Mouse (Mus musculus): Measurements from ENCODE around the gene Madd. TPM values are rescaled to one million over a fixed set of nuclear protein-coding genes. Genes with fewer than 3 reads are reported as not detected.

Madd gene
- polyA plus RNA-seq, 1 experiment = not detected

DNA sequence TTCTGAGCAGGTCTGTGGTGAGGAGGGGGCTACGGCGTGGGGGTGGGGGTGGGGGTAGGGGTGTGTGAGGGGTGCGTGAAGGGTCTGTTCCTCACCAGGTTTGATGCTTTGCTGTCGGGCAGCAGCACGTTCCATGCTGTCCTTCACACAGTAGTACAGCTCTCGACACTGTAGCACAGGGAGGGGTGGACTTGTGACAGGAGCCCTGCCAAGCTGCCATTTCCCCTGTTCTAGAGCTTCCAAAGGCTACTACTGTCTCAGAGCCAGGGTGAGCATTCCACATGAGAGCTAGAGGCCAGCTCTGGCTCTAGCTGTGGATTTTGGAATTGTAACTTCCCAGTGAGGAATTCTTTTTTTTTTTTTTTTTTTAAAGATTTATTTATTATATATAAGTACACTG, 40.7 kb downstream of the Madd start:
- Histone ChIP-seq H3K4me3 (ENCODE audit: insufficient read depth, low read depth, low read length) (no peak overlapping the region), H3K27ac (ENCODE audit: insufficient read depth, low read depth, low read length) (no peak overlapping the region), H3K4me1 (ENCODE audit: control insufficient read depth, insufficient read depth, low read length) (no peaks in the 10 kb centered on the region)
- TF ChIP-seq POLR2A (IDR thresholded peaks at IDR 0.05; ENCODE audit: insufficient read depth, low read depth, low read length) = no peak
- no peak for TF ChIP-seq CTCF (IDR thresholded peaks at IDR 0.05; ENCODE audit: insufficient read depth, low read depth, low read length)
- WGBS = 90% methylated on average over 6 of the region's 6 CpGs

DNA sequence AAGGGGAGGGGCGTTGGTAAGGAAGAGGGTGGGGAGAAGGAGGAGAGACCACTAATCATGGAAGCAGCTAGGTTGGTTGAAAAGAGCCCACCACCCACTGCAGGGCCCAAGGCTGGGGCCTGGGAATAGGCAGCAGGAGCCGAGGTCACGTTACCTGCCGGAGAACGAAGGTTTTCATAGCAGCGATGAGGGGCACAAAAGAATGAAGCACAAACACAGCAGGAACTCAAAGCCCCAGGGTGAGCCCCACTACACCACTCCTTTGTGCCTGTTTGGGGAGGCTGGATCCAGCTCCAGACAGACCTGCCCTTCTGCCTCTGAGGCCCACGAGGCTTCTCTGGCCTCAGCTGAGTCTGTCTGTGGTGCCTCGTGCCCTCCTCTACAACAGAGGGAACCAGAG, 43.9 kb downstream of the Madd start:
- H3K27ac ChIP-seq (ENCODE audit: insufficient read depth, low read depth, low read length) = no peak overlapping the region
- TF ChIP-seq POLR2A (IDR thresholded peaks at IDR 0.05; ENCODE audit: insufficient read depth, low read depth, low read length) (no peak), CTCF (IDR thresholded peaks at IDR 0.05; ENCODE audit: insufficient read depth, low read depth, low read length) (no peak)
- WGBS = 59% methylated on average over 8 of the region's 8 CpGs
- no peak overlapping the region for H3K4me3 ChIP-seq (ENCODE audit: insufficient read depth, low read depth, low read length)
- H3K4me1 ChIP-seq (ENCODE audit: control insufficient read depth, insufficient read depth, low read length) = no peaks in the 10 kb centered on the region

DNA sequence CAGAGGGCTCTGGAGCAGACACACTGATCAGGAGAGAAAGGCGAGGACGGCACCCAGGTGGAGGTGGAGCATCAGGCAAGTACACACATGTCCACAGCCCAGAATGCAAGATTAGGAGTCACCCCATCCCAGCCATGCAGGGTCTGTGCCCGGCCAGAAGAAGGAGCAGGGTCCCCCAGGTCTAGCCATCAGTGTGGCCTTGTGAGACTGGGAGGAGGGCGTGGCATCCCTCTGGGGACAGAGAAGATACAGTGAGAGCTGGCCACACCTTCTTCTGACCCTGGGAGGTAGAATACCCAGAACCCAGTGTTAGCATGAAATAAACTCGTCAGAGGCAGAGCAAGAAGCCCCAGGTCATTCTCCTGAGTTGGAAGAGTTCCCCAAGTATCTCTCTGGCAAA, 44.3 kb downstream of the Madd start:
- no peaks in the 10 kb centered on the region for H3K4me1 ChIP-seq (ENCODE audit: control insufficient read depth, insufficient read depth, low read length)
- WGBS = 73% methylated on average over 5 of the region's 5 CpGs
- H3K27ac ChIP-seq (ENCODE audit: insufficient read depth, low read depth, low read length) = no peak overlapping the region
- TF ChIP-seq POLR2A (IDR thresholded peaks at IDR 0.05; ENCODE audit: insufficient read depth, low read depth, low read length) (no peak), CTCF (IDR thresholded peaks at IDR 0.05; ENCODE audit: insufficient read depth, low read depth, low read length) (no peak)
- H3K4me3 ChIP-seq (ENCODE audit: insufficient read depth, low read depth, low read length) = no peak overlapping the region

GRCm38 (mm10) chr2:91137481-91137880, 46.2 kb downstream of the Madd start:
- H3K4me1 ChIP-seq (ENCODE audit: control insufficient read depth, insufficient read depth, low read length) = no peaks in the 10 kb centered on the region
- TF ChIP-seq CTCF (IDR thresholded peaks at IDR 0.05; ENCODE audit: insufficient read depth, low read depth, low read length) = no peak
- no peak for TF ChIP-seq POLR2A (IDR thresholded peaks at IDR 0.05; ENCODE audit: insufficient read depth, low read depth, low read length)
- WGBS = 84% methylated on average over 6 of the region's 6 CpGs
- H3K27ac ChIP-seq (ENCODE audit: insufficient read depth, low read depth, low read length) = no peak overlapping the region
- no peak overlapping the region for H3K4me3 ChIP-seq (ENCODE audit: insufficient read depth, low read depth, low read length)

- Histone ChIP-seq H3K4me3 (ENCODE audit: insufficient read depth, low read depth, low read length) (no peak overlapping the region), H3K27ac (ENCODE audit: insufficient read depth, low read depth, low read length) (no peak overlapping the region), H3K4me1 (ENCODE audit: control insufficient read depth, insufficient read depth, low read length) (no peaks in the 10 kb centered on the region)
- whole genome bisulfite sequencing = 73% methylated on average over 11 of the region's 11 CpGs
- TF ChIP-seq POLR2A (IDR thresholded peaks at IDR 0.05; ENCODE audit: insufficient read depth, low read depth, low read length) (no peak), CTCF (IDR thresholded peaks at IDR 0.05; ENCODE audit: insufficient read depth, low read depth, low read length) (no peak)
Observed at GRCm38 (mm10) chr2:91136513-91137412, 46.9 kb downstream of the Madd start.

DNA sequence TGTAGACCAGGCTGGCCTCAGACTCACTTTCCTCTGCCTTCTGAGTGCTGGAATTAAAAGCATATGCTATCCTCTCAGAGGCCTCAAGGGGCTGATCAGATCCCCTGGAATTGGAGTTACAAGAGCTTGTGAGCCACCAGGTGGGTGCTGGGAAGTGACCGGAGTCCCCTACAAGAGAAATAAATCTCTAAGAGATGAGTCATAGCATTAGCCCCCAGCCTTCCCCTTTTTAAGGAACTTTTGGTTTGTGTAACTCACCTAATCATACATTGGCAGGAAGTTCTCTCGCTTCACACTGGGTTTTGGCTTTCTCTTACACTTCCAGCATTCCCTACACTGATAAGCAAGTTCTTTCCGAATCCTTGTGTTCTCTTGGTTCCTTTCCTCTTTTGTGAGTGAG, 51.6 kb downstream of the Madd start:
- H3K4me1 ChIP-seq (ENCODE audit: control insufficient read depth, insufficient read depth, low read length) = no peaks in the 10 kb centered on the region
- H3K4me3 ChIP-seq (ENCODE audit: insufficient read depth, low read depth, low read length) = no peak overlapping the region
- H3K27ac ChIP-seq (ENCODE audit: insufficient read depth, low read depth, low read length) = no peak overlapping the region
- 87% methylated on average over 3 of the region's 3 CpGs for WGBS
- TF ChIP-seq POLR2A (IDR thresholded peaks at IDR 0.05; ENCODE audit: insufficient read depth, low read depth, low read length) = no peak
- no peak for TF ChIP-seq CTCF (IDR thresholded peaks at IDR 0.05; ENCODE audit: insufficient read depth, low read depth, low read length)

GRCm38 (mm10) chr2:91131251-91131650, 52.4 kb downstream of the Madd start:
- WGBS = 94% methylated on average over 15 of the region's 15 CpGs
- no peak overlapping the region for H3K27ac ChIP-seq (ENCODE audit: insufficient read depth, low read depth, low read length)
- no peaks in the 10 kb centered on the region for H3K4me1 ChIP-seq (ENCODE audit: control insufficient read depth, insufficient read depth, low read length)
- no peak for TF ChIP-seq POLR2A (IDR thresholded peaks at IDR 0.05; ENCODE audit: insufficient read depth, low read depth, low read length)
- TF ChIP-seq CTCF (IDR thresholded peaks at IDR 0.05; ENCODE audit: insufficient read depth, low read depth, low read length) = no peak
- H3K4me3 ChIP-seq (ENCODE audit: insufficient read depth, low read depth, low read length) = no peak overlapping the region

GRCm38 (mm10) chr2:91130126-91130525, 53.5 kb downstream of the Madd start:
- H3K4me1 ChIP-seq (ENCODE audit: control insufficient read depth, insufficient read depth, low read length) = no peaks in the 10 kb centered on the region
- WGBS = 74% methylated on average over 6 of the region's 6 CpGs
- H3K4me3 ChIP-seq (ENCODE audit: insufficient read depth, low read depth, low read length) = no peak overlapping the region
- no peak overlapping the region for H3K27ac ChIP-seq (ENCODE audit: insufficient read depth, low read depth, low read length)
- no peak for TF ChIP-seq POLR2A (IDR thresholded peaks at IDR 0.05; ENCODE audit: insufficient read depth, low read depth, low read length)
- TF ChIP-seq CTCF (IDR thresholded peaks at IDR 0.05; ENCODE audit: insufficient read depth, low read depth, low read length) = no peak

DNA sequence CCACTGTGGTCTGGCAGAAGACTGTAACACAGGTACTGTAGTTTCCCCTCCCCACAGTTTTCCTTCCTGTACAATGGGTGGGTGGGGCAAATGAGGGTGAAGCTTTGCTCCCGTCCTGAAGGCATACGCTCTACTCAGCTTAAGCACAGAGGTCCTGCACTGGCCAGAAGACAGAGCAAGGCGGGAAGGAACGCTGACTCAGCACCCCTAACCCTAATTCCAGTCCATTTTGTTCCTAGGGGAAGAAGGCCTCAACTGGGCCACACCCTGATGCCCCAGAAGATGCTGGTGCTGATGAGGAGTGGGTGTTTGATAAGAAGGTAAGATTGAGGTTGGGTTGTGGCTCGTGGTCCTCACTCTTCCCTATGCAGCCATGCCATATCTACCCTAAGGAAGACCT, 54.9 kb downstream of the Madd start:
- no peak overlapping the region for H3K27ac ChIP-seq (ENCODE audit: insufficient read depth, low read depth, low read length)
- H3K4me3 ChIP-seq (ENCODE audit: insufficient read depth, low read depth, low read length) = no peak overlapping the region
- 80% methylated on average over 5 of the region's 5 CpGs for WGBS
- H3K4me1 ChIP-seq (ENCODE audit: control insufficient read depth, insufficient read depth, low read length) = no peaks in the 10 kb centered on the region
- no peak for TF ChIP-seq POLR2A (IDR thresholded peaks at IDR 0.05; ENCODE audit: insufficient read depth, low read depth, low read length)
- no peak for TF ChIP-seq CTCF (IDR thresholded peaks at IDR 0.05; ENCODE audit: insufficient read depth, low read depth, low read length)
